Mouse (Mus musculus): ENCODE results near the gene Arrdc2. TPM values are rescaled to one million over a fixed set of nuclear protein-coding genes. Genes with fewer than 3 reads are reported as not detected.

Gene Arrdc2
- total and polyA plus RNA-seq, 2 experiments from 2014 or later, result 3.0 to 4.5 TPM

DNA sequence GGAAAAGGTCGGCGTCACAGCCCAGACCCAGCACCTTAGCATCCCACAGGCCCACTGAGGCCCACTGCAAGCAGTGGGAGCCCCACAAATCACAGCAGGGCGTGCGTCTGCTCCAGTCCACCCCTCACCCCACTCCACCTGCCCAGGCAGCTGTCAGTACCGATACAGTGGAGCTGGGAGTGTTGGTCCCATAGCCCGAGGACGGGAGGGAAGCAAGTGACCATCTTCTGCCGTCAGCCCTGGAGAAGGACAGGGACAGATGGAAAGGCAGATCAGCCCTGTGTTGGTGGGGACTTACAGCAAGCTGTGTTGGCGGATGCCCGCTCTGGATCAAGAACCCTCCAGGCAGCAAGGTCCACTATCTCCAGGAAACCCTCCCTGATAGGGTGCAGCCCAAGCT lies 50.5 kb downstream of the Arrdc2 start:
- no peaks in the 10 kb centered on the region for H3K9me3 ChIP-seq (replicated peaks; ENCODE audit: control insufficient read depth, low read length)
- 74% methylated on average over 10 of the region's 10 CpGs for WGBS
- no peak overlapping the region for H3K27ac ChIP-seq (ENCODE audit: low read depth)
- no peak overlapping the region for H3K4me2 ChIP-seq (ENCODE audit: low read depth, low read length)
- no peak overlapping the region for H3K9ac ChIP-seq (replicated peaks; ENCODE audit: low read depth, low read length)
- peaks cover 7% of the 10 kb centered on the region for H3K4me1 ChIP-seq (ENCODE audit: control insufficient read depth, insufficient read depth)
- TF ChIP-seq CTCF (IDR thresholded peaks at IDR 0.05; ENCODE audit: low read depth), result no peak
- no peak for TF ChIP-seq EP300 (IDR thresholded peaks at IDR 0.05; ENCODE audit: low read depth)
- ATAC-seq (ENCODE audit: insufficient read depth, low read depth) (no peak), DNase-seq (ENCODE audit: low spot score) (no peak)
- peaks cover 23% of the 10 kb centered on the region for H3K36me3 ChIP-seq (replicated peaks; ENCODE audit: control insufficient read depth, insufficient read depth, low read length)
- no peak overlapping the region for H3K4me3 ChIP-seq (ENCODE audit: low read depth, low read length)
- 0 out of 2 replicates have a peak, but pooled peaks cover 5% of the 10 kb centered on the region for H3K27me3 ChIP-seq (ENCODE audit: control insufficient read depth, insufficient read depth, low read length)

- TF ChIP-seq CTCF (IDR thresholded peaks at IDR 0.05; ENCODE audit: low read depth) (no peak), EP300 (IDR thresholded peaks at IDR 0.05; ENCODE audit: low read depth) (no peak)
- no peak for ATAC-seq (ENCODE audit: insufficient read depth, low read depth)
- H3K36me3 ChIP-seq (replicated peaks; ENCODE audit: control insufficient read depth, insufficient read depth, low read length), result peaks cover 32% of the 10 kb centered on the region
- no peak for DNase-seq (ENCODE audit: low spot score)
- no peak overlapping the region for H3K27ac ChIP-seq (ENCODE audit: low read depth)
- no peaks in the 10 kb centered on the region for H3K27me3 ChIP-seq (ENCODE audit: control insufficient read depth, insufficient read depth, low read length)
- no peaks in the 10 kb centered on the region for H3K9me3 ChIP-seq (replicated peaks; ENCODE audit: control insufficient read depth, low read length)
- no peak overlapping the region for H3K9ac ChIP-seq (replicated peaks; ENCODE audit: low read depth, low read length)
- H3K4me1 ChIP-seq (ENCODE audit: control insufficient read depth, insufficient read depth), result peaks cover 7% of the 10 kb centered on the region
- 32% methylated on average over 30 of the region's 30 CpGs for WGBS
- no peak overlapping the region for H3K4me2 ChIP-seq (ENCODE audit: low read depth, low read length)
- no peak overlapping the region for H3K4me3 ChIP-seq (ENCODE audit: low read depth, low read length)
These were observed 51.4 kb downstream of the Arrdc2 start for GRCm38 (mm10) chr8:70787941-70788667.

- Histone ChIP-seq H3K4me2 (ENCODE audit: low read depth, low read length) (no peak overlapping the region), H3K27me3 (ENCODE audit: control insufficient read depth, insufficient read depth, low read length) (no peaks in the 10 kb centered on the region), H3K27ac (ENCODE audit: low read depth) (no peak overlapping the region), H3K9ac (replicated peaks; ENCODE audit: low read depth, low read length) (no peak overlapping the region), H3K4me1 (ENCODE audit: control insufficient read depth, insufficient read depth) (no peaks in the 10 kb centered on the region), H3K4me3 (ENCODE audit: low read depth, low read length) (no peak overlapping the region), H3K36me3 (replicated peaks; ENCODE audit: control insufficient read depth, insufficient read depth, low read length) (peaks cover 36% of the 10 kb centered on the region), H3K9me3 (replicated peaks; ENCODE audit: control insufficient read depth, low read length) (no peaks in the 10 kb centered on the region)
- DNase-seq (ENCODE audit: low spot score) (no peak), ATAC-seq (ENCODE audit: insufficient read depth, low read depth) (no peak)
- WGBS, result 92% methylated on average over 3 of the region's 3 CpGs
- TF ChIP-seq CTCF (IDR thresholded peaks at IDR 0.05; ENCODE audit: low read depth), result no peak
These were observed 52.5 kb downstream of the Arrdc2 start for GRCm38 (mm10) chr8:70787051-70787445.

DNA sequence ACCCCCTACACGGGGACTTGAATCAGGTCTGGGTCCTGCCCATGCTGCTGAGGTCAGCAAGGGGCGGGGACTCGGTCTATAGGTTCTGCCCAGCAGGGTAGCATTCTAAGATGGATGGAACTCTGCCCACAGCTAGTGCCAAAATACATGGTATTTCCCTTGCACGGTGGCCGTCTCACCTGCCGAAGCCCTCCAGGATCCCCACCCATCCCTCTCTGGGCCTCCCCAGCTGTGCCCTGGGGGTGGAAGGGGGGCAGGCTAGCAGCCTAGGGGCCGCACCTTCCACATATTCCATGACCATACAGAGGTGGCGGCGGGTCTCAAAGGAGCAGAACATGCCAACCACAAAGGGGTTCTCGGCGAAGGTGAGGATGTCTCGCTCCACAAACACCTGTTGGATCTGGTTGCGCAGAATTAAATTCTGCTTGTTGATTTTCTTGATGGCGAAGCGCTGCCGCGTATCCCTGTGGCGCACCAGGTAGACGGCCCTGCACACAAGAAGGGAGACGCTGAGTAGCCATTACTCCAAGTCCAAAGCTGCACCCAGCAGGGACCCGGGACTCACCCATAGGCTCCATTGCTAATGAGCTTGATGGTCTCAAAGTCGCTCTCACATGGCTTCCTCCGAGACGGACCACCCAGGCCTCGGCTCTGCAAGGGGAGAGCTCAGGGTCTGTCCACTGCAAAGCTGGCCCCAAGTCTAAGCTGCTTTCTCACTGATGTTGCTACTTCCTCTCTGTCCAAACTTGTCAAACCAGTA lies 53.0 kb downstream of the Arrdc2 start:
- no peak for ATAC-seq (ENCODE audit: insufficient read depth, low read depth)
- TF ChIP-seq CTCF (IDR thresholded peaks at IDR 0.05; ENCODE audit: low read depth), result no peak

More for the DNA sequence above, 53.0 kb downstream of the Arrdc2 start:
- Histone ChIP-seq H3K4me1 (ENCODE audit: control insufficient read depth, insufficient read depth) (no peaks in the 10 kb centered on the region), H3K36me3 (replicated peaks; ENCODE audit: control insufficient read depth, insufficient read depth, low read length) (peaks cover 41% of the 10 kb centered on the region), H3K9me3 (replicated peaks; ENCODE audit: control insufficient read depth, low read length) (no peaks in the 10 kb centered on the region), H3K4me3 (ENCODE audit: low read depth, low read length) (no peak overlapping the region), H3K27ac (ENCODE audit: low read depth) (no peak overlapping the region), H3K4me2 (ENCODE audit: low read depth, low read length) (no peak overlapping the region), H3K27me3 (ENCODE audit: control insufficient read depth, insufficient read depth, low read length) (no peaks in the 10 kb centered on the region), H3K9ac (replicated peaks; ENCODE audit: low read depth, low read length) (no peak overlapping the region)
- no peak for DNase-seq (ENCODE audit: low spot score)
- WGBS, result 90% methylated on average over 25 of the region's 25 CpGs

Small RNA genes within 50 kb of the gene (microRNA-seq; reads per million reads assigned to microRNA genes)
- not detected for gene Mir7240

Other genes with a start within 250 kb of the Arrdc2 start
- 111 and 125 TPM in 2 replicates for gene Isyna1, start 245.3 kb downstream of the Arrdc2 start, total RNA-seq (2014; rRNA removed; ENCODE audit: low replicate concordance)
- gene Isyna1, start 245.3 kb downstream of the Arrdc2 start, polyA plus RNA-seq (2015; fragmentation: Nextera tagmentation; extraction: Ambion mirVana), result 53.3 and 59.6 TPM in 2 replicates
- gene Ssbp4, start 230.8 kb downstream of the Arrdc2 start, total RNA-seq (2014; rRNA removed; ENCODE audit: low replicate concordance), result 107 and 143 TPM in 2 replicates
- gene Ssbp4, start 230.8 kb downstream of the Arrdc2 start, polyA plus RNA-seq (2015; fragmentation: Nextera tagmentation; extraction: Ambion mirVana), result 55.6 and 57.3 TPM in 2 replicates
- 1.5 and 2.2 TPM in 2 replicates for gene Lrrc25, start 223.6 kb downstream of the Arrdc2 start, total RNA-seq (2014; rRNA removed; ENCODE audit: low replicate concordance)
- 1.3 and 1.6 TPM in 2 replicates for gene Lrrc25, start 223.6 kb downstream of the Arrdc2 start, polyA plus RNA-seq (2015; fragmentation: Nextera tagmentation; extraction: Ambion mirVana)
- 0.15 and 5.4 TPM in 2 replicates for gene Gdf15, start 207.3 kb downstream of the Arrdc2 start, total RNA-seq (2014; rRNA removed; ENCODE audit: low replicate concordance)
- gene Gdf15, start 207.3 kb downstream of the Arrdc2 start, polyA plus RNA-seq (2015; fragmentation: Nextera tagmentation; extraction: Ambion mirVana), result 1.4 and 1.7 TPM in 2 replicates
- gene Pgpep1, start 179.3 kb downstream of the Arrdc2 start, total RNA-seq (2014; rRNA removed; ENCODE audit: low replicate concordance), result 18.0 and 36.3 TPM in 2 replicates
- 26.9 and 29.1 TPM in 2 replicates for gene Pgpep1, start 179.3 kb downstream of the Arrdc2 start, polyA plus RNA-seq (2015; fragmentation: Nextera tagmentation; extraction: Ambion mirVana)
- 438 and 495 TPM in 2 replicates for gene Lsm4, start 166.5 kb downstream of the Arrdc2 start, total RNA-seq (2014; rRNA removed; ENCODE audit: low replicate concordance)
- gene Lsm4, start 166.5 kb downstream of the Arrdc2 start, polyA plus RNA-seq (2015; fragmentation: Nextera tagmentation; extraction: Ambion mirVana), result 202 and 205 TPM in 2 replicates
- 322 and 503 TPM in 2 replicates for gene Jund, start 140.8 kb downstream of the Arrdc2 start, total RNA-seq (2014; rRNA removed; ENCODE audit: low replicate concordance)
- gene Jund, start 140.8 kb downstream of the Arrdc2 start, polyA plus RNA-seq (2015; fragmentation: Nextera tagmentation; extraction: Ambion mirVana), result 45.9 and 49.5 TPM in 2 replicates
- not detected in 2 replicates for gene Iqcn, start 136.3 kb downstream of the Arrdc2 start, total RNA-seq (2014; rRNA removed; ENCODE audit: low replicate concordance)
- not detected in 2 replicates for gene Iqcn, start 136.3 kb downstream of the Arrdc2 start, polyA plus RNA-seq (2015; fragmentation: Nextera tagmentation; extraction: Ambion mirVana)
- gene Gm3336, start 121.2 kb downstream of the Arrdc2 start, total RNA-seq (2014; rRNA removed; ENCODE audit: low replicate concordance), result not detected in 2 replicates
- gene Gm3336, start 121.2 kb downstream of the Arrdc2 start, polyA plus RNA-seq (2015; fragmentation: Nextera tagmentation; extraction: Ambion mirVana), result not detected in 2 replicates
- gene Pde4c, start 116.0 kb downstream of the Arrdc2 start, total RNA-seq (2014; rRNA removed; ENCODE audit: low replicate concordance), result 0.42 and 1.2 TPM in 2 replicates
- 0.44 and 0.56 TPM in 2 replicates for gene Pde4c, start 116.0 kb downstream of the Arrdc2 start, polyA plus RNA-seq (2015; fragmentation: Nextera tagmentation; extraction: Ambion mirVana)
- 21.4 and 40.3 TPM in 2 replicates for gene Rab3a, start 85.0 kb downstream of the Arrdc2 start, total RNA-seq (2014; rRNA removed; ENCODE audit: low replicate concordance)
- 32.7 and 32.8 TPM in 2 replicates for gene Rab3a, start 85.0 kb downstream of the Arrdc2 start, polyA plus RNA-seq (2015; fragmentation: Nextera tagmentation; extraction: Ambion mirVana)
- 26.6 and 56.3 TPM in 2 replicates for gene Mpv17l2, start 78.8 kb downstream of the Arrdc2 start, total RNA-seq (2014; rRNA removed; ENCODE audit: low replicate concordance)
- 50.3 and 54.0 TPM in 2 replicates for gene Mpv17l2, start 78.8 kb downstream of the Arrdc2 start, polyA plus RNA-seq (2015; fragmentation: Nextera tagmentation; extraction: Ambion mirVana)
- gene Pik3r2, start 63.0 kb downstream of the Arrdc2 start, total RNA-seq (2014; rRNA removed; ENCODE audit: low replicate concordance), result 36.6 and 39.3 TPM in 2 replicates
- 30.2 and 32.5 TPM in 2 replicates for gene Pik3r2, start 63.0 kb downstream of the Arrdc2 start, polyA plus RNA-seq (2015; fragmentation: Nextera tagmentation; extraction: Ambion mirVana)
- 3.0 and 5.6 TPM in 2 replicates for gene Mast3, start 34.7 kb downstream of the Arrdc2 start, total RNA-seq (2014; rRNA removed; ENCODE audit: low replicate concordance)
- 2.3 and 3.2 TPM in 2 replicates for gene Mast3, start 34.7 kb downstream of the Arrdc2 start, polyA plus RNA-seq (2015; fragmentation: Nextera tagmentation; extraction: Ambion mirVana)
- gene Il12rb1, start 31.3 kb downstream of the Arrdc2 start, total RNA-seq (2014; rRNA removed; ENCODE audit: low replicate concordance), result 0.08 TPM in 1 of 2 replicates, not detected in the other
- gene Il12rb1, start 31.3 kb downstream of the Arrdc2 start, polyA plus RNA-seq (2015; fragmentation: Nextera tagmentation; extraction: Ambion mirVana), result not detected in 2 replicates
- 7.5 and 25.2 TPM in 2 replicates for gene Kcnn1, start 23.5 kb upstream of the Arrdc2 start, total RNA-seq (2014; rRNA removed; ENCODE audit: low replicate concordance)
- 3.4 TPM in 2 replicates for gene Kcnn1, start 23.5 kb upstream of the Arrdc2 start, polyA plus RNA-seq (2015; fragmentation: Nextera tagmentation; extraction: Ambion mirVana)
- 12.6 and 32.0 TPM in 2 replicates for gene Ccdc124, start 34.2 kb upstream of the Arrdc2 start, total RNA-seq (2014; rRNA removed; ENCODE audit: low replicate concordance)
- gene Ccdc124, start 34.2 kb upstream of the Arrdc2 start, polyA plus RNA-seq (2015; fragmentation: Nextera tagmentation; extraction: Ambion mirVana), result 77.9 and 79.5 TPM in 2 replicates
- gene Slc5a5, start 53.0 kb upstream of the Arrdc2 start, total RNA-seq (2014; rRNA removed; ENCODE audit: low replicate concordance), result not detected in 2 replicates
- 0.05 and 0.10 TPM in 2 replicates for gene Slc5a5, start 53.0 kb upstream of the Arrdc2 start, polyA plus RNA-seq (2015; fragmentation: Nextera tagmentation; extraction: Ambion mirVana)
- gene Rpl18a, start 57.7 kb upstream of the Arrdc2 start, total RNA-seq (2014; rRNA removed; ENCODE audit: low replicate concordance), result 2,186 and 2,206 TPM in 2 replicates
- 2,523 and 2,655 TPM in 2 replicates for gene Rpl18a, start 57.7 kb upstream of the Arrdc2 start, polyA plus RNA-seq (2015; fragmentation: Nextera tagmentation; extraction: Ambion mirVana)
- gene Map1s, start 66.2 kb upstream of the Arrdc2 start, total RNA-seq (2014; rRNA removed; ENCODE audit: low replicate concordance), result 32.6 and 35.6 TPM in 2 replicates
- 21.4 and 24.9 TPM in 2 replicates for gene Map1s, start 66.2 kb upstream of the Arrdc2 start, polyA plus RNA-seq (2015; fragmentation: Nextera tagmentation; extraction: Ambion mirVana)